Mouse (Mus musculus) testis, adult 2 months (tissue): Measurements from ENCODE around the gene Sfta2.

Experiments used
- CTCF ChIP-seq: fragments of 200-500 bp; IDR thresholded peaks from 2 replicates; pipeline ENCODE4 v1.5.1; 2012; ENCODE audit warnings: low read depth, mild to moderate bottlenecking, inconsistent platforms, low read length, moderate library complexity; ENCODE audit not compliant: control insufficient read depth, insufficient read depth, insufficient replicate concordance
- POLR2A ChIP-seq: fragments of 200-500 bp; IDR thresholded peaks from 2 replicates; pipeline ENCODE4 v1.6.1; 2012; ENCODE audit warnings: low read depth, mild to moderate bottlenecking, inconsistent platforms, low read length, moderate library complexity; ENCODE audit not compliant: control insufficient read depth

DNA sequence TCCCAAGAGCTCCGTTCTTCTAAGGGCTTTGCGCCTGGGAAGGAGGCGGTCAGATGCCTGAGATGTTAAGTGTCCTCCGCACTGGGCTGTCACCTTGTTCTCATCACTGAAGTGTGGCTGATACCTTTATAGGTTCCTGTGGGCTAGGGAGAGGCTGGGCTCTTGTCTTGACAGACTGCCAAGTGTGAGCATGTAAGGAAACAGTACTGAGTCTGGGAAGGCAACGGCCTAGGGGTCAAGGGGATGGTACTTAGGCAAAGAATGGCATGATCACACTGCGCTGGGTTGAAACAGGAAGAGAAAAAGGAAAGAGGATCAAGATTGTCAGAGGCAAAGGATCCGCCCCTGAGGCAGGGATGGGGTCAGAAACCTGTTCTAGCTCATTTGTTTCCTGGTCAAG, 25.2 kb downstream of the Sfta2 start, which contains the start of gene Gm9573:
- no peak for TF ChIP-seq POLR2A
- TF ChIP-seq CTCF, result no peak
